Comparison of ENCODE assay signal across 24 mouse cellular contexts in genomic region chr7:101253071-101253470, GRCm38 (mm10).
"Had no signal": no experiment of that assay in that cellular context is flagged by ENCODE, and none has a peak within 500 bp of the region (broad histone marks: within the 10 kb centered on the region; RNA-seq: fewer than 3 reads in every experiment).

No protein-coding gene starts in this region.

- H3K9ac ChIP-seq: heart, embryonic 13.5 days; heart, embryonic 15.5 days; hindbrain, embryonic 13.5 days; hindbrain, embryonic 15.5 days; kidney, embryonic 15.5 days; limb, embryonic 13.5 days; limb, embryonic 15.5 days had no signal

- H3K9me3 ChIP-seq: heart, embryonic 10.5 days; heart, embryonic 13.5 days; heart, embryonic 15.5 days; hindbrain, embryonic 13.5 days; hindbrain, embryonic 15.5 days; kidney, embryonic 15.5 days; limb, embryonic 13.5 days; limb, embryonic 15.5 days had no signal

- DNase-seq: gastrocnemius, postnatal 14 days; gastrocnemius, postnatal 36 days; heart, adult 18-20 months; heart, postnatal 14 days; heart, postnatal 36 days; kidney, adult 11 months; kidney, adult 2 months; kidney, adult 9 months; kidney, postnatal 14 days; kidney, postnatal 36 days; layer of hippocampus, adult 9-11 months; layer of hippocampus, postnatal 36 days; left cerebral cortex, postnatal 4 days had no signal

- H3K4me2 ChIP-seq: heart, embryonic 13.5 days; heart, embryonic 15.5 days; hindbrain, embryonic 13.5 days; hindbrain, embryonic 15.5 days; kidney, embryonic 15.5 days; limb, embryonic 13.5 days; limb, embryonic 15.5 days had no signal

- H3K27me3 ChIP-seq: heart, embryonic 13.5 days; heart, embryonic 15.5 days; hindbrain, embryonic 13.5 days; hindbrain, embryonic 15.5 days; kidney, embryonic 15.5 days; limb, embryonic 13.5 days; limb, embryonic 15.5 days had no signal

- ATAC-seq: hindbrain, postnatal 0 days; intestine, embryonic 16.5 days had no signal

- H3K4me3 ChIP-seq: heart, embryonic 10.5 days; heart, embryonic 13.5 days; heart, embryonic 15.5 days; hindbrain, embryonic 13.5 days; hindbrain, embryonic 15.5 days; kidney, embryonic 15.5 days; limb, embryonic 13.5 days; limb, embryonic 15.5 days had no signal

- H3K27ac ChIP-seq: heart, embryonic 10.5 days; heart, embryonic 13.5 days; heart, embryonic 15.5 days; hindbrain, embryonic 13.5 days; hindbrain, embryonic 15.5 days; hindbrain, postnatal 0 days; kidney, embryonic 15.5 days; kidney, postnatal 0 days; limb, embryonic 13.5 days; limb, embryonic 15.5 days had no signal

- H3K4me1 ChIP-seq: heart, embryonic 10.5 days; heart, embryonic 13.5 days; heart, embryonic 15.5 days; hindbrain, embryonic 13.5 days; hindbrain, embryonic 15.5 days; limb, embryonic 13.5 days; limb, embryonic 15.5 days had no signal
